Mouse (Mus musculus): ENCODE results near the gene Sfpq.

GRCm38 (mm10) chr4:127053071-127053470, 31.9 kb downstream of the Sfpq start:
- TF ChIP-seq CTCF (IDR thresholded peaks at IDR 0.05) (no peak), POLR2A (IDR thresholded peaks at IDR 0.05; ENCODE audit: insufficient read depth, low read depth, low read length) (no peak), EP300 (IDR thresholded peaks at IDR 0.05; ENCODE audit: insufficient read depth, low read depth, low read length) (no peak)

Measured in heart, adult 2 months (tissue).